Mouse (Mus musculus) liver, embryonic 12.5 days (tissue): ENCODE measurements around the gene Flad1. TPM values are rescaled to one million over a fixed set of nuclear protein-coding genes. Genes with fewer than 3 reads are reported as not detected.

Source experiments
- ATAC-seq: fragments of 200-750 bp; cut with Nextera tagmentation; 2 replicates; pipeline ENCODE4 v1.8.0; 2017; ENCODE audit warnings: moderate number of reproducible peaks, mild to moderate bottlenecking, moderate library complexity
- H3K27ac ChIP-seq: fragments of 300-500 bp; sonication (generic); 2 replicates; pipeline ENCODE4 v1.5.1; 2016; ENCODE audit warnings: mild to moderate bottlenecking
- H3K27me3 ChIP-seq: fragments of 300-500 bp; sonication (generic); replicated peaks from 2 replicates; pipeline ENCODE4 v1.6.1; 2016; ENCODE audit warnings: mild to moderate bottlenecking, moderate library complexity
- H3K36me3 ChIP-seq: fragments of 300-500 bp; sonication (generic); 2 replicates; pipeline ENCODE4 v1.6.1; 2016; ENCODE audit warnings: mild to moderate bottlenecking, moderate library complexity
- H3K4me1 ChIP-seq: fragments of 300-500 bp; sonication (generic); 2 replicates; pipeline ENCODE4 v1.6.1; 2016
- H3K4me2 ChIP-seq: fragments of 300-500 bp; sonication (generic); 2 replicates; pipeline ENCODE4 v1.6.1; 2016; ENCODE audit warnings: mild to moderate bottlenecking, moderate library complexity
- H3K4me3 ChIP-seq: fragments of 300-500 bp; sonication (generic); 2 replicates; pipeline ENCODE4 v1.5.1; 2016; ENCODE audit warnings: mild to moderate bottlenecking, moderate library complexity
- H3K9ac ChIP-seq: fragments of 300-500 bp; sonication (generic); 2 replicates; pipeline ENCODE4 v1.6.1; 2016; ENCODE audit warnings: mild to moderate bottlenecking, moderate library complexity
- H3K9me3 ChIP-seq: fragments of 300-500 bp; sonication (generic); replicated peaks from 2 replicates; pipeline ENCODE4 v1.6.1; 2016; ENCODE audit warnings: mild to moderate bottlenecking, moderate library complexity
- WGBS: fragments of 180-500 bp; shearing (Covaris S2); methylation state at CpG from one replicate; pipeline ENCODE4 v1.1.7; 2016; ENCODE audit not compliant: insufficient replicate concordance; 5-methylcytosine and 5-hydroxymethylcytosine counted together
- polyA plus RNA-seq: library from polyadenylated mRNA; unstranded; fragments of >200 nt; fragmentation: Nextera tagmentation; extraction: Ambion mirVana; gene quantifications from 2 replicates; pipeline ENCODE4 v1.2.1, GENCODE M21; 2016

Gene Flad1
- polyA plus RNA-seq, 1 experiment from 2014 or later, result 21.6 TPM

DNA sequence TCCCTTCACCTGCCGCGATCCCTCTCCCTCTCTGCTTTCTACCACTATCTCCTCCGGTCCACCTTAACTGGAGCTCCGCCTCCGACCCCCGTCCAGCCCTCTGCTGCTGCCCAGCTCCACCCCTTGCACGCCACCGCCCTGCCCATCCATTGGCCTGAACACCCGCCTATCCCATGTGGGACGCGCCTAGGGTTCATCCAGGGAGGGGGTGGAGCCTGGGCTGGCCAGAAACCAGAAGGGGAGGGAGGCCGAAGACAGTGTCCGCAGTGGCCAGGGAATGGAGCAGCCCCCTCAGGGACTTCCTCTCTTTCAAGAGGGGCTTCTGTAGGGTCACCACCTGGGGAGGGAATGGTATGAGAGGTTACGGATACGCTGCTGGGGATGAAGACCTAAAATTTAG is 18.1 kb downstream of the Flad1 start:
- ATAC-seq, result peak; percentile 93
- peaks cover 85% of the 10 kb centered on the region for H3K4me1 ChIP-seq

DNA sequence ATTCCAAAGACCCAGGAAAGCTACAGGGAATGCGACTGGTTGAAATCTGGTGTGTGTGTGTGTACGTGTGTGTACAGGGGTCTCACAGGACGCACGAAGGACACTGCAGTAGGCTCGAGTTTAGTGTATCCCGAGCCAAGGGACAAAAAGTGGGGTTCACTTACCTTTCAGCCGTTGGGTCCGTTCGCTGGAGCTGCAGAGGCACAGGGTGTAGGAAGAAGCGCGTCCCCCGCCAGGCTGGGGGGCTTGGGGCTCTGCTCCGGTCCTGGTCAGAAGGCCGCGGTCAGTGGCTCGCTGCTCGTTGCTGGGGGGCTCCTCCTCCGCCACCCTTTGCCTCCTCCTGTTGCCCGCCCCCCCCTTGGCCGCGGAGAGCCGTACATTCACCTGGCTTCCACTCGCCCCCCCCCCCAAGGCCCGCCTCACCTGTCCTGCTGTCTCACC is 18.8 kb downstream of the Flad1 start:
- Histone ChIP-seq H3K9me3 (no peaks in the 10 kb centered on the region), H3K4me1 (peaks cover 90% of the 10 kb centered on the region), H3K27me3 (peaks cover 31% of the 10 kb centered on the region), H3K36me3 (no peaks in the 10 kb centered on the region), H3K9ac (peak overlapping the region; percentile 67), H3K4me2 (peak overlapping the region; percentile 98), H3K4me3 (peak overlapping the region; percentile 63), H3K27ac (peak overlapping the region; percentile 70)
- under 1% methylated on average over 22 of the region's 24 CpGs for WGBS
- no peak for ATAC-seq

More for the DNA sequence above, 18.1 kb downstream of the Flad1 start:
- WGBS, result under 1% methylated on average over 15 of the region's 15 CpGs
- H3K27me3 ChIP-seq, result peaks cover 31% of the 10 kb centered on the region
- peak overlapping the region; percentile 81 for H3K9ac ChIP-seq
- H3K36me3 ChIP-seq, result no peaks in the 10 kb centered on the region
- H3K4me2 ChIP-seq, result peak overlapping the region; percentile 98
- H3K9me3 ChIP-seq, result no peaks in the 10 kb centered on the region
- H3K4me3 ChIP-seq, result peak overlapping the region; percentile 63
- peak overlapping the region; percentile 85 for H3K27ac ChIP-seq

DNA sequence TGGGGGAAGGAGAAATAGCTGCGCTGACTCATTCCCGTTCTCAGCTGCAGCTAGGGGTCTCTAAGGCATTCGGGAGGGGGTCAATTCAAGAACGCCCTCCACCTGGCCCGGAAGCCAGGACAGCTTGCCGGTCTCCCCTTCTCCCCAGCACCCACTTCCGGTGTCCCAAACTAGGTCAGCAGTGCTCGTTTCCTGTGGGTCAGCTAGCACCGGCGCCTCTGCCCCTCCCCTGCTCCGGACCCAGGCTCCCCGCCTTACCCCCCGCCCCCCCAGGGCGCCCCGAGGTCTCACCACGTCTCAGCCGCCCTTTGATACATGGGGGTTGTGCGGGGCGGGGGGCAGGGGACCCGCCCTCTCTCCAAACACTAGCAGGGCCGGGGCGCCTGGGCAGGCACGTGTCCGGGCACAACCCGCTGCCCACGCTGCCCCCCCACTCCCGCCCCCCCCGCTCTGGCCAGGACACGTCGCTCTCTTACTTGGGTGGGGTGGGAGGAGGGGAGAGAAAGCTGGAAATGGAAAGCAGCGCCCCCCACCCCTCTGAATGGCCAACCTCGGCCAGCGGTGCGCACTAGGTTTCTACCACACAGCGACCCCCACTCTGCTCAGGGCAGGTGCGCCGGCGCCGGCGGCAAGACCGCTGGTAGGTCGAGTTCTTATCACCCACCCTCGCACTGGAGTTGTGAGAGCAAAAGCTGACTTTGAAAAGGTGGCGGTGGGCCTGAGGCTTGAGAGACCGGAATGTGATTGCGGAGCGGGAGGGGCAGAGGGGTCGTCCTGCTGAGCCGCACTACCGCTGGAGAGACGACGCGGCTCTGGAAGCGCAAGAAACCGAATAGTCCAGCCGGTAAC is 19.8 kb downstream of the Flad1 start:
- H3K4me1 ChIP-seq, result peaks cover 98% of the 10 kb centered on the region
- peak overlapping the region; percentile 63 for H3K4me3 ChIP-seq

DNA sequence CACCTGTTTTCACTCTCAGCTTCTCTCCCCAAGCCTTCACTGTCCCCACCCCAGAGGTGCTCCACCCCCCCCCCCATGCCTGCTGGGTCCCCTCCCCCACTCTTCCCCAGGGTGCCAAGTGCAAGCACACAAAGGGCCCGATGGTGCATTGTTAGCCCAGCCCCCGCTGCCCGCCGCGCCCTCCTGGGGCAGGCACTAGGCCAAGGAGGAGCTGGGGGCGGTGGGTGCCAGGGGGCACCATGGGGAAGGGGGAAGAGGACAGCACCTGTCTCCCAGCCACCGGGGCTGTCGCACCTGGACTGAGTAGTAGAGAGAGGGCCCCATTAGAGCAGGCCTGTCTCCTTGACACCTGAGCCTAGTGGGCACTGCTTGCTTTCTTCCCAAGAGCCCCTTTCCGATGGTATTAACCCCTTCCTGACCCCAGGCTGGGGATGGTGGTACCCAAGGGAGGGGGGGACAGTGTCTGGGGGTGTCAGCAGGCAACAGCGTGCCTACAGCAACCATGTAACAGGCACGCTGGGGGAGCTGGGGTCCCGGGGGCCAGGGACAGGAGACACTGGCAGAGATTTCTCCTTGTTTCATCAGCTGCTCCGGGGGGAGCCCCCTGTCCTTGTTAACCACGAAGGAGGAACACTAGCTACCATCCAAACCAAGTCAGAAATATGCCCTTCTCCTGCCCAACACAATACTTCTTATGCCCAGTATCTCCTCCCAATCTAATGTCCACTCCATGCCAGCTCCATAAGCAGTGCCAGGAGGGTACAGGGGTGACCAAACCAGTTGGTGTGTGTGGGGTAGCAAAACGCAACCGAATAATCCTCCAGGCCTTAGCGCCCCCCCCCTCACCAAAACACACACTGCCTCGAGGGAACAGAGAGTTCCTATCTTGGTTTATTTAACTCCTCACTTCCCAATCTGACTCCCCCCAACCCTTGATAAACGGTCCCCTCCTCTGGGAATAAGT is 20.7 kb downstream of the Flad1 start:
- ATAC-seq, result no peak
- peak overlapping the region; percentile 67 for H3K9ac ChIP-seq
- WGBS, result 31% methylated on average over 19 of the region's 19 CpGs

More for the DNA sequence above, 19.8 kb downstream of the Flad1 start:
- no peaks in the 10 kb centered on the region for H3K9me3 ChIP-seq
- H3K27me3 ChIP-seq, result peaks cover 31% of the 10 kb centered on the region
- H3K36me3 ChIP-seq, result no peaks in the 10 kb centered on the region
- no peak for ATAC-seq
- peak overlapping the region; percentile 98 for H3K4me2 ChIP-seq
- H3K27ac ChIP-seq, result peak overlapping the region; percentile 70
- peak overlapping the region; percentile 67 for H3K9ac ChIP-seq
- under 1% methylated on average over 55 of the region's 56 CpGs for WGBS

DNA sequence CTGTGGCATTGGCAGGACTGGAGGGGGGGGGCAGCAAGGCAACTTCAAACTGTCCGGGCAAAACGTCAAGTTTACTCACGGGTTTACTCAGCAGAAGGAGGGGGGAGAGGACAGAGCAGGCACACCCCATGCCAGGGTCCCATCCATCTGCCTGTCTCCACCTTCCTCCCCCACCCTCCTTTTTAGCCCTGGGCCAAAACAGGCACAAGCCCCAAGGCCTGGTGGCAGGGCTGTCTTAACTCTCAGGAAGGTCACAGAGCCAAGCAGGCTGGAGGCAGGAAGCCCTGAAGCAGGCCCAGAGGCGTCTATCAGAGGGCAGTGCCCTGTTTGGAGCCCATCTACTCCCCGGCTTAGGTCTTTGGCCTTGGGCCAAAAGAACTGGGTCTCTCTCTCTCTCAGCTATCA is 21.6 kb downstream of the Flad1 start:
- H3K9ac ChIP-seq, result no peak overlapping the region
- ATAC-seq, result no peak
- H3K4me3 ChIP-seq, result no peak overlapping the region
- peaks cover 37% of the 10 kb centered on the region for H3K27me3 ChIP-seq
- peak overlapping the region; percentile 70; the same call in 1 of the 2 replicates for H3K27ac ChIP-seq
- peaks cover 91% of the 10 kb centered on the region for H3K4me1 ChIP-seq
- H3K4me2 ChIP-seq, result peak overlapping the region; percentile 98; the same call in 1 of the 2 replicates
- H3K9me3 ChIP-seq, result no peaks in the 10 kb centered on the region
- H3K36me3 ChIP-seq, result no peaks in the 10 kb centered on the region
- 61% methylated on average over 5 of the region's 5 CpGs for WGBS

More for the DNA sequence above, 20.7 kb downstream of the Flad1 start:
- H3K4me3 ChIP-seq, result peak overlapping the region; percentile 63
- H3K27ac ChIP-seq, result peak overlapping the region; percentile 70
- no peaks in the 10 kb centered on the region for H3K9me3 ChIP-seq
- peak overlapping the region; percentile 98 for H3K4me2 ChIP-seq
- no peaks in the 10 kb centered on the region for H3K36me3 ChIP-seq
- H3K4me1 ChIP-seq, result peaks cover 91% of the 10 kb centered on the region
- peaks cover 31% of the 10 kb centered on the region for H3K27me3 ChIP-seq

DNA sequence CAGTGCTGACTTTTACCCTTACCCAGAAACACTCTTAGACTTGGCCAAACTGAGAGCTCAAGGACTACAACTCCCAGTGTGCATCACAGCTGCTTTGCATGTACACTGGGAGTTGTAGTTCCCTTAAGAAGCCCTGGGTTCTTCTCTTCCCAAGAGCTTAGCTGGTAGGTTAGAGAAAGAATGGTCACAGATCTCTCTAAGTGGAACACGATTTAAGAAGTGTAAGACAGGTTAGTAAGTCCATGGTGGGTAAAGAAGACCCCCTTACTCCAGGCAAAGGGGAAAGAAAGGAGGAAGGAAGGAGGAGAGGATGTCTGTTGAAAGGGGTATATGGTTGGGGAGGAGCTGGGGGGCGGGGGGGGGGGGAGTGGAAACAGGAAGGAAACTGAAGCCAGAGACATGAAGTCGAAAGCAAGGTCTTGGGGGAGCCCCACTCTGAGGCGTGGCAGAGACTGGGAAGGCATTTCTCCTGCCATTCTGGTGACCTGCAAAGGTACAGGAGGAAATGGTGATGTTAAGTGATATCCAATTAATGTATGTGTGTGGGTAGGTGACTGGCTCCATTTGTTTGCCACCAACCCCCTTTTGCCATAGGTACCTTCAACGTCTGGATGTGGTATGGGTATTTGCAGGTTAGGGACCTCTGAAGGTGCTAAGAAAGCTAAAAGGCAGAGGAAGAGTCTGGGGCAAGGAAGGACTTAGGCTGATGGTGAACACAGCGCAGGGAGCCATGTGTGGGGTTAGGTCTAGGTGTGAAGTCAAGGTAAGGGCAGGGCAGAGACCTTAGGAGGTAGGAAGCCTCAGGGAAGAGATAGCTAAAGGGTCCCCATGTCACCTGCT is 22.5 kb downstream of the Flad1 start:
- peak overlapping the region; percentile 41; the same call in 1 of the 2 replicates for H3K27ac ChIP-seq

DNA sequence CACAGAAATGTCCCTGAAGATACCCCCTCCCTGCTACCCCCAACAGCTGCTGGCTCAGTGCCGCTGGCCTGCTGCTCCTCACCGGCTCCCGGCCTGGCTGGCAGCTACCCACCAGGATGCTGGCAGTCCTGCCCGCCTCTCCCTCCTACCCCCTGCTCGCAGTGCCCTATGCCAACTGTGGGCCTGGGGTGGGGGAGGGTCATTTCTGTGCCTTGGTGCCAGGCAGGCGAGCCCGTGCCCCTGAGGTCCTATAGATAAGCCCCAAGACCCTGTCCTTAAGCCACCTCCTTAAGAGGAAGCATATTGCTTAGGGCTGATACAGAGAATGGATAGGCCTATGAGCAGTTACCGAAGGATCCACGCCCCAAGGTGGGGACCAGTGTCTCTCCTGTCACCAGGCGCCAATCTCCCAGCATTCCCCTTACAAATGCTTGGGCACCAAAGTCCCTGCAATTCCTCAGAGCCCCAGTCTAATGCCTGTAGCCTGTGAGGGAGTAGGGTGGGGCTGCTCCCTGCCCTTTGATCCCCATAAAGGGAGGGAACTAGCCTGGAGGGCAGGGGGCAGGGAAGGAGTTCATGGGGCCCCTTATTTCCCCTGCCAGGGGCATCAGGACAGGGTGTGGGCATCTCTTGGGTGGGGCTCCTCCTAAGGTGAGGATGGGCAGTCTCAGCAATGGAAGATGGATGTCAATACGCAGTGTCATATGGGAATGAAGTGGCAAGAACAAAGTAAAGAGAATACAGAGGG is 23.4 kb downstream of the Flad1 start:
- H3K27ac ChIP-seq, result peak overlapping the region; percentile 49; the same call in 1 of the 2 replicates
- no peaks in the 10 kb centered on the region for H3K9me3 ChIP-seq
- H3K4me3 ChIP-seq, result 0 out of 2 replicates have a peak overlapping the region, but pooled peaks have one; percentile 6
- H3K36me3 ChIP-seq, result no peaks in the 10 kb centered on the region
- peaks cover 37% of the 10 kb centered on the region for H3K27me3 ChIP-seq
- WGBS, result 45% methylated on average over 11 of the region's 11 CpGs
- peaks cover 80% of the 10 kb centered on the region for H3K4me1 ChIP-seq
- no peak overlapping the region for H3K9ac ChIP-seq
- no peak for ATAC-seq
- peak overlapping the region; percentile 32 for H3K4me2 ChIP-seq

More for the DNA sequence above, 22.5 kb downstream of the Flad1 start:
- H3K9ac ChIP-seq, result no peak overlapping the region
- peak overlapping the region; percentile 17; the same call in 1 of the 2 replicates for H3K4me2 ChIP-seq
- WGBS, result 29% methylated on average over 6 of the region's 6 CpGs
- peaks cover 37% of the 10 kb centered on the region for H3K27me3 ChIP-seq
- no peak for ATAC-seq
- H3K4me3 ChIP-seq, result no peak overlapping the region
- no peaks in the 10 kb centered on the region for H3K36me3 ChIP-seq
- H3K4me1 ChIP-seq, result peaks cover 86% of the 10 kb centered on the region
- H3K9me3 ChIP-seq, result no peaks in the 10 kb centered on the region

DNA sequence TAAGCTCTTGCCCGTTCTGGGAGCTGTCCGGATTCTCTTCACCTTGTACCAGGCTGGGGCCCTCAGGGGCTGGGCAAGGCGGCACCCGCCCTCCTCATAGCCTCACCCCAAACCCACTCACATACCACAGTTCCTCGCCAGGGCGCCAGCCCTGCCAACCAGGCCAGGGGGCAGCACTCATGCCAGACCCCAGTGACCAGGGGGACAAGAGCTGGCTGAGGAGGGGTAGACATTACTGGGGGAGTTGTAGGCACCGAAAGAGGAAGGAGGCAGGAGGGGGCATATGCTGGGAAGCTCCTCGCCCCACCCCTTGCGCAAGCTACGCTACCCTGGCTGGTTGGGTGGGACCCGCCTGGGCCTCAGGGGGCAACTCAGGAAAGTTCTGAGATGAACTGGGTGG is 24.0 kb downstream of the Flad1 start:
- H3K4me2 ChIP-seq, result peak overlapping the region; percentile 32
- H3K27me3 ChIP-seq, result peaks cover 32% of the 10 kb centered on the region
- H3K9me3 ChIP-seq, result no peaks in the 10 kb centered on the region
- H3K36me3 ChIP-seq, result no peaks in the 10 kb centered on the region
- no peak overlapping the region for H3K4me3 ChIP-seq
- ATAC-seq, result no peak
- no peak overlapping the region for H3K9ac ChIP-seq
- 67% methylated on average over 11 of the region's 11 CpGs for WGBS
- H3K4me1 ChIP-seq, result peaks cover 73% of the 10 kb centered on the region
- H3K27ac ChIP-seq, result no peak overlapping the region

DNA sequence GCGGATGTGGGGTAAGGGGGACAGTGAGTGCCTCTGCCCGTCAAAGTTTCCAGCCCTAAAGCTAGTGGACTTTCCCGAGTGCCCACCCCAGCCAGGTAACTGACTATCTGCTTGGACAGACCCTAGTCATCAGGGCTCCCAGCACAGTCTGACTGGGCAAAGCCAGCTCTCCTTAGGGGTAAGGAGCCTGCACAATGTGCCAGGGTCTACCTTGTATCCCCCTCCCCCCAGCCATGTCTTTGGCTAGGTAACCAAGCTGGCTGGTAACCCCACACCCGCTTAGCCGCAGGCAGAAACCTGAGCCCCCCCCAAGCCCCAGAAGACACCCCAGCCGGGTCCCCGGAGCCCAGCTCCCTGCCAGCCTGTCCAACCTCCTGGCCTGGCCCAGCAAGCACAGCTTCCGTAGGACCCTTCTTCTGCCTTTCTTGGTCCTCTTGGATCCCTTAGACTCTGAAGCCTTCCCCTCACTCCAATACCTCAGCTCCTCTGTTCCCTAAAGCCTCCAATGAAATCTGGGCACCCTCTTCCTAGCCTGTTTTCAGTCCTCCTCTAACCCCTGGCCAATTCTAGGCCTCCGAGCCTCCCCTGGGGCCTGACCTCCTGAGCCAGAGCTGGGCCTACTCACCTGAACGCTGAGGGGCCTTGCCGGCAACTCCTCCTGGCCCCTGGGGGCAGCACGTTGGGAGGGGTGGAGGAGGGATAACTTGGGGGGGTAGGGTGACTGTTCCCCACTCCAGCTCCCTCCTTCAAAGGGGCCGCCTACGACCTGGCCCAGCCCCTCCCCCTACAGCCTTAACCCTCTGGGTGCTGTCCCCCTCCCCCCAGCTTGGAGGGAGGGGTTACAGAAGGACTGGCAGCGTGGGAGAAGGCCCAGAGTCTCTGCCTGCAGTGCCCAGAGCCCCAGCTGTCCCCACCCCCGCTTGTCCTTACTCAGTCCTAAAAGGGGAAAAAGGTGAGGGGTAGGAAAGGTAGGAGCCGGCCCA is 24.9 kb downstream of the Flad1 start:
- Histone ChIP-seq H3K27ac (no peak overlapping the region), H3K9ac (no peak overlapping the region), H3K4me3 (0 out of 2 replicates have a peak overlapping the region, but pooled peaks have one; percentile 5), H3K4me1 (peaks cover 64% of the 10 kb centered on the region), H3K9me3 (no peaks in the 10 kb centered on the region), H3K4me2 (peak overlapping the region; percentile 32), H3K36me3 (no peaks in the 10 kb centered on the region), H3K27me3 (peaks cover 23% of the 10 kb centered on the region)
- WGBS, result 57% methylated on average over 17 of the region's 17 CpGs
- no peak for ATAC-seq
